Mouse (Mus musculus): Measurements from ENCODE around the gene Fam71f1. TPM values are rescaled to one million over a fixed set of nuclear protein-coding genes. Genes with fewer than 3 reads are reported as not detected.

The Fam71f1 gene
- polyA plus RNA-seq (2014; fragmentation: Nextera tagmentation; extraction: Ambion mirVana) = 0.15 TPM in 1 of 2 replicates, not detected in the other

DNA sequence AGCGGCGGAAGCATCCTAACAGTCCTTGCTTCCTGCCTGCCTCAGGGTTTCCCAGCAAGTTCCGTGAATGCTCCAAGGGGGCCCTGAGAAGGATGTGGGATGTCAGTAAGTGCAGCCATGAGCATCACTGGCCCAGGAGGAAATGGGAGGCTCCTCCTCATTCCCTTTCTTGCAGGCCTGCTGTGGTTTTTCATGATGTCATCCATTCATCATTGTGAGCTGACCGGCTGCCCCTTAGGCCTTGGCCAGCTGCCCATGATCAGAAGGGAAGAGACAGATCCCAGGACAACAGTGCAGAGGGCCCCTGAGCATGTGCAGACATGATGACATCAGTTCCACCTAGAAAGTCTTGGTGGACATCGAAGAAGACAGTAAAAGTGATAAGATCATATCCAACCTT is at the start of gene Fam71f1:
Gene Fam71f1, plus strand, starts transcription at position 262 of the 400 bp plus-strand sequence.
- Histone ChIP-seq H3K9ac (ENCODE audit: low read length) (no peak within 1 kb of the TSS), H3K9me3 (ENCODE audit: control insufficient read depth, low read length) (no peaks in the 10 kb centered on the region), H3K4me3 (ENCODE audit: control insufficient read depth in 1 of 2, insufficient read depth in 1 of 2, low read depth in 1 of 2, low read length in 2 of 2) (no peak within 1 kb of the TSS), H3K36me3 (ENCODE audit: control insufficient read depth, insufficient read depth, low read length) (no peaks in the 10 kb centered on the region), H3K4me2 (ENCODE audit: low read length) (no peak within 1 kb of the TSS), H3K27me3 (ENCODE audit: control insufficient read depth, insufficient read depth, low read length) (no peaks in the 10 kb centered on the region), H3K27ac (replicated peaks in 1 of 2; ENCODE audit: control insufficient read depth in 1 of 2, insufficient read depth in 1 of 2, low read depth in 2 of 2, low read length in 2 of 2) (peak within 1 kb of the TSS; percentile 37 to 66; a peak in 3 of 4 replicates), H3K4me1 (ENCODE audit: control insufficient read depth in 2 of 2, insufficient read depth in 2 of 2, low read length in 2 of 2) (peaks cover 4 to 7% of the 10 kb centered on the region in 2 experiments; a peak in 2 of 4 replicates)
- ATAC-seq (ENCODE audit: insufficient number of reproducible peaks, insufficient read depth, low FRiP score, low read depth) = peak; percentile 66
- 46% methylated on average over 5 of the region's 5 CpGs for WGBS

GRCm38 (mm10) chr6:29270961-29271360 is 48.0 kb upstream of the Fam71f1 start:
- no peak for ATAC-seq (ENCODE audit: insufficient number of reproducible peaks, insufficient read depth, low FRiP score, low read depth)
- H3K27ac ChIP-seq (replicated peaks in 1 of 2; ENCODE audit: control insufficient read depth in 1 of 2, insufficient read depth in 1 of 2, low read depth in 2 of 2, low read length in 2 of 2) = 0 out of 4 replicates have a peak overlapping the region, but pooled peaks of 1 of the 2 experiments have one; percentile 17
- WGBS = 4% methylated on average over 8 of the region's 8 CpGs
- peak overlapping the region; percentile 52 for H3K4me2 ChIP-seq (ENCODE audit: low read length)
- no peak overlapping the region for H3K4me3 ChIP-seq (ENCODE audit: control insufficient read depth in 1 of 2, insufficient read depth in 1 of 2, low read depth in 1 of 2, low read length in 2 of 2)
- H3K4me1 ChIP-seq (ENCODE audit: control insufficient read depth in 2 of 2, insufficient read depth in 2 of 2, low read length in 2 of 2) = peaks cover 9 to 13% of the 10 kb centered on the region in 2 experiments
- peaks cover 16% of the 10 kb centered on the region for H3K36me3 ChIP-seq (ENCODE audit: control insufficient read depth, insufficient read depth, low read length)
- H3K9ac ChIP-seq (ENCODE audit: low read length) = no peak overlapping the region
- H3K27me3 ChIP-seq (ENCODE audit: control insufficient read depth, insufficient read depth, low read length) = no peaks in the 10 kb centered on the region
- no peaks in the 10 kb centered on the region for H3K9me3 ChIP-seq (ENCODE audit: control insufficient read depth, low read length)

- H3K4me3 ChIP-seq (ENCODE audit: control insufficient read depth in 1 of 2, insufficient read depth in 1 of 2, low read depth in 1 of 2, low read length in 2 of 2) = peak within 1 kb of the TSS; percentile 65 to 68
- WGBS = under 1% methylated on average over 46 of the region's 46 CpGs
- H3K36me3 ChIP-seq (ENCODE audit: control insufficient read depth, insufficient read depth, low read length) = peaks cover 17% of the 10 kb centered on the region
- peak; percentile 96 for ATAC-seq (ENCODE audit: insufficient number of reproducible peaks, insufficient read depth, low FRiP score, low read depth)
- H3K27me3 ChIP-seq (ENCODE audit: control insufficient read depth, insufficient read depth, low read length) = no peaks in the 10 kb centered on the region
- peak within 1 kb of the TSS; percentile 79 to 89 for H3K27ac ChIP-seq (replicated peaks in 1 of 2; ENCODE audit: control insufficient read depth in 1 of 2, insufficient read depth in 1 of 2, low read depth in 2 of 2, low read length in 2 of 2)
- H3K9me3 ChIP-seq (ENCODE audit: control insufficient read depth, low read length) = no peaks in the 10 kb centered on the region
- H3K4me2 ChIP-seq (ENCODE audit: low read length) = peak within 1 kb of the TSS; percentile 67
- peaks cover 9 to 13% of the 10 kb centered on the region in 2 experiments for H3K4me1 ChIP-seq (ENCODE audit: control insufficient read depth in 2 of 2, insufficient read depth in 2 of 2, low read length in 2 of 2)
- H3K9ac ChIP-seq (ENCODE audit: low read length) = peak within 1 kb of the TSS; percentile 81
Observed at GRCm38 (mm10) chr6:29272312-29273072, 46.4 kb upstream of the Fam71f1 start, which contains the start of gene Hilpda. Gene Hilpda, plus strand, starts transcription at chr6:29272488.

GRCm38 (mm10) chr6:29276746-29277145 is 42.2 kb upstream of the Fam71f1 start:
- Histone ChIP-seq H3K27me3 (ENCODE audit: control insufficient read depth, insufficient read depth, low read length) (no peaks in the 10 kb centered on the region), H3K9ac (ENCODE audit: low read length) (no peak overlapping the region), H3K4me1 (ENCODE audit: control insufficient read depth in 2 of 2, insufficient read depth in 2 of 2, low read length in 2 of 2) (peaks cover 2 to 15% of the 10 kb centered on the region in 2 experiments; a peak in 2 of 4 replicates), H3K9me3 (ENCODE audit: control insufficient read depth, low read length) (no peaks in the 10 kb centered on the region), H3K4me2 (ENCODE audit: low read length) (no peak overlapping the region), H3K36me3 (ENCODE audit: control insufficient read depth, insufficient read depth, low read length) (peaks cover 17% of the 10 kb centered on the region), H3K4me3 (ENCODE audit: control insufficient read depth in 1 of 2, insufficient read depth in 1 of 2, low read depth in 1 of 2, low read length in 2 of 2) (no peak overlapping the region), H3K27ac (replicated peaks in 1 of 2; ENCODE audit: control insufficient read depth in 1 of 2, insufficient read depth in 1 of 2, low read depth in 2 of 2, low read length in 2 of 2) (no peak overlapping the region)
- 93% methylated on average over 5 of the region's 5 CpGs for WGBS
- ATAC-seq (ENCODE audit: insufficient number of reproducible peaks, insufficient read depth, low FRiP score, low read depth) = no peak

DNA sequence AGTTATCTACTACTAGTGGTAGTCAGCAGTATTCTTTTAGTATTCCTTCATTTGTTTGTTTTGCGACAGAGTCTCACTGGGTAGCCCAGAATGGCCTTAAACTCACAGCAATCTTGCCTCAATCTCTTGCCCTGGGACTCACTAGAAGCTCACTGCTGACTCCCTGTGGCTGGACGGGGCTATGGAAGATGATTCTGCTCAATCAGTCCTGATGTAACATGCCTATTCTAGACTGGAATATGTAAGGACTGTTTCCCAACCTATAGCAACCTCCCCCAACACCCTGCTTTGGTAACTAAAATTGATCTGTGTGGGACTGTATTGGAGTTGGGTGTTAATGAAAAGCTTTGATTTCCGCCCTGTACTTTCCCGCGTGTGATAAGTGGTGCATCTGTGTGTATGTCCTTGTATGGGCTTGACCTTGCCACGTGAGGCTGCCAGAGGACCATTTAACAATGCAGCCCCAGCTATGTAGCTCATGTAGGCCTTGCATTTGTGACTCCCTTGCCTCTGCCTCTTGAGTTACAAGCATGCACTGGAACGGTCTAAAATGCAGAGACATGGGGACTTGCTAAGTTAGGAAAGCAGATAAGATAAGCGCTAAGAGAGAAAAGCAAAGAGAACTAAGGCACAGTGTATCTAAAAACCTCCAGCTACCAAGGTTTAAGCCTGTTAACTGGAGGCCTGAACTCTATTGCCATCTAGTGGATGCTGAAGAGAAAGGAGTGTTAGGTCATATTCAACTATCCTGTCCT is 40.2 kb upstream of the Fam71f1 start:
- Histone ChIP-seq H3K4me2 (ENCODE audit: low read length) (peak overlapping the region; percentile 24; the same call in 1 of the 2 replicates), H3K27me3 (ENCODE audit: control insufficient read depth, insufficient read depth, low read length) (no peaks in the 10 kb centered on the region), H3K9me3 (ENCODE audit: control insufficient read depth, low read length) (no peaks in the 10 kb centered on the region), H3K4me3 (ENCODE audit: control insufficient read depth in 1 of 2, insufficient read depth in 1 of 2, low read depth in 1 of 2, low read length in 2 of 2) (no peak overlapping the region), H3K36me3 (ENCODE audit: control insufficient read depth, insufficient read depth, low read length) (peaks cover 17% of the 10 kb centered on the region), H3K9ac (ENCODE audit: low read length) (0 out of 2 replicates have a peak overlapping the region, but pooled peaks have one; percentile 30), H3K27ac (replicated peaks in 1 of 2; ENCODE audit: control insufficient read depth in 1 of 2, insufficient read depth in 1 of 2, low read depth in 2 of 2, low read length in 2 of 2) (peak overlapping the region; percentile 68 to 84), H3K4me1 (ENCODE audit: control insufficient read depth in 2 of 2, insufficient read depth in 2 of 2, low read length in 2 of 2) (peaks cover under 1 to 9% of the 10 kb centered on the region in 2 experiments; a peak in 2 of 4 replicates)
- 10% methylated on average over 8 of the region's 8 CpGs for WGBS
- peak; percentile 72 for ATAC-seq (ENCODE audit: insufficient number of reproducible peaks, insufficient read depth, low FRiP score, low read depth)

DNA sequence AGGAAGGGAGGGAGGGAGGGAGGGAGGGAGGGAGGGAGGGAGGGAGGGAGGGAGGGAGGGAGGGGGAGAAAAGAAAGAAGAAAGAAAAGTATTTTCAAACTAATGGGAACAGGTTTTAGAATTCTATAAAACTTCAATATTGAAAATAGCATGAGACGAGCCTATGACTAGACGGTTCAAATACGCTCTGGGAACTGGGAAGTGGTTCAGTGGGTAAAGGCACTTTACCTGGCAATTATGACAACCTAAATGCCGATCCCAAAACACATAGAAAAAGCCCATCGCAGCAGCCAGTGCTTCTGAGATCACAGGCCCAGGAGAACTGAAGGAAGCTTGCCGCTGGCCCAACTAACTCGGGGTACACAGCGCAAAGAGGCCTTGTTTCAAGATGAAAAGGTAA is 39.6 kb upstream of the Fam71f1 start, which contains the start of gene Fam71f2:
Gene Fam71f2, plus strand, starts transcription at position 301 of the 400 bp plus-strand sequence.
- Histone ChIP-seq H3K4me3 (ENCODE audit: control insufficient read depth in 1 of 2, insufficient read depth in 1 of 2, low read depth in 1 of 2, low read length in 2 of 2) (no peak within 1 kb of the TSS), H3K27ac (replicated peaks in 1 of 2; ENCODE audit: control insufficient read depth in 1 of 2, insufficient read depth in 1 of 2, low read depth in 2 of 2, low read length in 2 of 2) (peak within 1 kb of the TSS; percentile 68 to 84), H3K27me3 (ENCODE audit: control insufficient read depth, insufficient read depth, low read length) (no peaks in the 10 kb centered on the region), H3K9me3 (ENCODE audit: control insufficient read depth, low read length) (no peaks in the 10 kb centered on the region), H3K36me3 (ENCODE audit: control insufficient read depth, insufficient read depth, low read length) (peaks cover 17% of the 10 kb centered on the region), H3K4me1 (ENCODE audit: control insufficient read depth in 2 of 2, insufficient read depth in 2 of 2, low read length in 2 of 2) (peaks cover 0 to 8% of the 10 kb centered on the region in 2 experiments; a peak in 1 of 4 replicates), H3K4me2 (ENCODE audit: low read length) (peak within 1 kb of the TSS; percentile 24; the same call in 1 of the 2 replicates), H3K9ac (ENCODE audit: low read length) (0 out of 2 replicates have a peak within 1 kb of the TSS, but pooled peaks have one; percentile 30)
- ATAC-seq (ENCODE audit: insufficient number of reproducible peaks, insufficient read depth, low FRiP score, low read depth) = no peak
- WGBS = 83% methylated on average over 8 of the region's 8 CpGs

- H3K27ac ChIP-seq (replicated peaks in 1 of 2; ENCODE audit: control insufficient read depth in 1 of 2, insufficient read depth in 1 of 2, low read depth in 2 of 2, low read length in 2 of 2) = no peak overlapping the region
- no peak for ATAC-seq (ENCODE audit: insufficient number of reproducible peaks, insufficient read depth, low FRiP score, low read depth)
- H3K4me3 ChIP-seq (ENCODE audit: control insufficient read depth in 1 of 2, insufficient read depth in 1 of 2, low read depth in 1 of 2, low read length in 2 of 2) = no peak overlapping the region
- no peak overlapping the region for H3K4me2 ChIP-seq (ENCODE audit: low read length)
- peaks cover 4% of the 10 kb centered on the region for H3K36me3 ChIP-seq (ENCODE audit: control insufficient read depth, insufficient read depth, low read length)
- no peaks in the 10 kb centered on the region for H3K9me3 ChIP-seq (ENCODE audit: control insufficient read depth, low read length)
- H3K9ac ChIP-seq (ENCODE audit: low read length) = no peak overlapping the region
- no peaks in the 10 kb centered on the region for H3K27me3 ChIP-seq (ENCODE audit: control insufficient read depth, insufficient read depth, low read length)
- WGBS = 58% methylated on average over 7 of the region's 7 CpGs
- H3K4me1 ChIP-seq (ENCODE audit: control insufficient read depth in 2 of 2, insufficient read depth in 2 of 2, low read length in 2 of 2) = peaks cover 0 to 8% of the 10 kb centered on the region in 2 experiments; a peak in 1 of 4 replicates
Observed at GRCm38 (mm10) chr6:29280671-29281070, 38.3 kb upstream of the Fam71f1 start.
